Mouse (Mus musculus) hindbrain, postnatal 0 days (tissue): ENCODE measurements at regions not wholly inside any gene's neighbourhood (a gene's known extent, or its start where the extent isn't known, plus 50 kb on each side); places are given as distances from the start of the nearest gene placed in this dataset.

Experiments
- ATAC-seq: fragments of 200-750 bp; cut with Nextera tagmentation; 2 replicates; pipeline ENCODE4 v1.8.0; 2017; ENCODE audit warnings: mild to moderate bottlenecking, moderate TSS enrichment, moderate library complexity
- DNase-seq: peaks from one replicate; pipeline ENCODE4 v3.0.0-alpha.2; 2015; ENCODE audit warnings: low spot score
- H3K27ac ChIP-seq: fragments of 300-500 bp; sonication (generic); 2 replicates; pipeline ENCODE4 v1.5.1; 2014; ENCODE audit warnings: mild to moderate bottlenecking
- H3K27me3 ChIP-seq: fragments of 300-500 bp; sonication (generic); 2 replicates; pipeline ENCODE4 v1.6.1; 2014; ENCODE audit warnings: low read length, mixed read lengths; ENCODE audit not compliant: insufficient read depth
- H3K36me3 ChIP-seq: fragments of 300-500 bp; sonication (generic); 2 replicates; pipeline ENCODE4 v1.6.1; 2014; ENCODE audit warnings: low read length, mixed read lengths; ENCODE audit not compliant: insufficient read depth
- H3K4me1 ChIP-seq: fragments of 300-500 bp; sonication (generic); 2 replicates; pipeline ENCODE4 v1.6.1; 2014; ENCODE audit warnings: antibody characterized with exemption, low read length, mixed read lengths; ENCODE audit not compliant: insufficient read depth
- H3K4me2 ChIP-seq: fragments of 300-500 bp; sonication (generic); 2 replicates; pipeline ENCODE4 v1.6.1; 2014; ENCODE audit warnings: low read depth, mild to moderate bottlenecking, low read length, moderate library complexity, mixed read lengths
- H3K4me3 ChIP-seq: fragments of 300-500 bp; sonication (generic); 2 replicates; pipeline ENCODE4 v1.5.1; 2014; ENCODE audit warnings: low read length
- H3K9ac ChIP-seq: fragments of 300-500 bp; sonication (generic); replicated peaks from 2 replicates; pipeline ENCODE4 v1.6.1; 2014; ENCODE audit warnings: mild to moderate bottlenecking, low read length, moderate library complexity, mixed read lengths
- H3K9me3 ChIP-seq: fragments of 300-500 bp; sonication (generic); 2 replicates; pipeline ENCODE4 v1.6.1; 2016; ENCODE audit warnings: low read length, mixed read lengths
- CTCF ChIP-seq: IDR thresholded peaks from 2 replicates; pipeline ENCODE4 v1.5.1; 2016; ENCODE audit warnings: antibody characterized with exemption, control low read depth, low read depth
- WGBS: fragments of 180-500 bp; shearing (Covaris S2); extraction: QIAGEN DNeasy Blood & Tissue Kit; methylation state at CpG from one replicate; pipeline ENCODE4 v1.1.7; 2014; 5-methylcytosine and 5-hydroxymethylcytosine counted together

DNA sequence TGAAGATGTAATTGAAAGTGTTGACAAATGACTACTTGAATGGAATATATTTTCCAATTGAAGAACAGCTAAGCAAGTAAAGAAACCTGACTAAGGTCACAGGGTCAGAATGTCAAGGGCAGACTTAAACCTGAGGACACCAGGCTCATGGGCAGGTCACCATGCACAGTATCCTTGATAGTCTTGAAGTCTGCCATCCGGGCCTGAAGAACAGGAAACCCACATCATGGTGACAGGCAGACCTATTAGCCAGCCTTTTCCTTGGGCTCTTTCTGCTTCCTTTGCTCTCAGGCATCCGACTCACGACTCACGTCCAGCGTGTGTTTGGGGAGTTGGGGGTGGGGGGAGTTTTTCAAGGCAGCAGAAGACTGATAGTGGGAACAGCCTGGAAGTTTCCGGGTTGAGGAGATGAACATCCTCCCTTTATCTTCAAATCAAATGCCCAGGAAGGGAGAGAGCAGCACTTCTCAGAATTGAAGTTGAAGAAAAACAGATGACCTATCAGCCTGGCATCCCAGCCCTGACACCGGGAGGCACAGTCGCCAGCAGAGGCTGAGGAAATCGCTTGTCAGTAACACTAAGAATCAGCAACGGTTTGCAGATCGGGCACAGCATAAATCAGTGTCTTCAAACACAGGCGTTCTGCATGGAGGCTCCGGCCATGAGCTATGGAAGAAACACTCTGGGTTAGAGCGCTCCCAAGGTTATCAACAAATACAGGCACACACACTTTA is 163.5 kb downstream of the Opa1 start:
- no peak overlapping the region for H3K9ac ChIP-seq
- ATAC-seq: no peak
- no peak overlapping the region for H3K4me3 ChIP-seq
- no peak for TF ChIP-seq CTCF
- H3K4me1 ChIP-seq: no peaks in the 10 kb centered on the region
- H3K27me3 ChIP-seq: no peaks in the 10 kb centered on the region
- WGBS: 57% methylated on average over 14 of the region's 14 CpGs
- H3K9me3 ChIP-seq: no peaks in the 10 kb centered on the region
- H3K36me3 ChIP-seq: no peaks in the 10 kb centered on the region
- no peak for DNase-seq
- H3K4me2 ChIP-seq: no peak overlapping the region
- no peak overlapping the region for H3K27ac ChIP-seq

DNA sequence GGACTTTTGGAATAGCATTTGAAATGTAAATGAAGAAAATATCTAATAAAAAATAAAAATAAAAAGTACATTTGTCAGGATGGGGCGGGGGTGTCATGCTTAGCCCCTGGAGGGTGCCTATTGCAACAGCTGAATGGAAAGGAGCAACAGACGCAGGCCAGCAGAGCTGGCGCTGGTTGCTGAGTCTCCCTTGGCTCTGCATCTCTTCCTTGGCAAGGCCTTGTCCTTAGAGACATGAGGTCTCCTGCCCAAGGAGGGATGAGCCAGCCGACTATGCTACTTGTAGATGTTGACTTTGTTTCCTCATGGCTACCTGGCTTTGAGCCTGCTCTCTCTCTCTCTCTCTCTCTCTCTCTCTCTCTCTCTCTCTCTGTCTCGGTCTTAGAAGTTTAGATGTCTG is 166.4 kb downstream of the Opa1 start:
- Histone ChIP-seq H3K4me1 (no peaks in the 10 kb centered on the region), H3K36me3 (no peaks in the 10 kb centered on the region), H3K9ac (no peak overlapping the region), H3K4me2 (no peak overlapping the region), H3K27ac (no peak overlapping the region), H3K27me3 (no peaks in the 10 kb centered on the region), H3K4me3 (no peak overlapping the region), H3K9me3 (no peaks in the 10 kb centered on the region)
- peak; percentile 40 for DNase-seq
- WGBS: 70% methylated on average over 5 of the region's 5 CpGs
- no peak for ATAC-seq
- no peak for TF ChIP-seq CTCF

DNA sequence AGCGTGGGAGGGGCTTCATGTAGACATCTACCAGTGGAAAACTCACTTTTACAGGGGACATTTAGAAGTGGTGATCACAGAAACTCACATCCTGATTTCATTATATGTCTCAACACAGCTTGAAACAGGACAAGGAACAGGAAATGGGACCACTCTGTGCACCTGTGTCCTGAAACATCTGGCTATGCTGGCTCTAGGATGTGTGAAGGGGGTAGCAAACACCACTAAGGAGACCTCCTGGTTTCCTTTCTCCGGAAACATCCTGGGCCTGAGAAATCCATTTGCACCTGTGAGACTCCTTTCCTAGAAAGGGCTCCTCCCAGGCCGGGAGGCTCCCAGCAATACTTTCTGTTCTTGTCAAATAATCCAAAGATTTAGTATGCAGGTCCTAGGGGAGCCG is 167.1 kb downstream of the Opa1 start:
- Histone ChIP-seq H3K4me3 (no peak overlapping the region), H3K4me2 (no peak overlapping the region), H3K4me1 (no peaks in the 10 kb centered on the region), H3K36me3 (no peaks in the 10 kb centered on the region), H3K27ac (no peak overlapping the region), H3K9ac (no peak overlapping the region), H3K9me3 (no peaks in the 10 kb centered on the region), H3K27me3 (no peaks in the 10 kb centered on the region)
- DNase-seq (no peak), ATAC-seq (no peak)
- TF ChIP-seq CTCF: no peak
- 87% methylated on average over 4 of the region's 4 CpGs for WGBS

DNA sequence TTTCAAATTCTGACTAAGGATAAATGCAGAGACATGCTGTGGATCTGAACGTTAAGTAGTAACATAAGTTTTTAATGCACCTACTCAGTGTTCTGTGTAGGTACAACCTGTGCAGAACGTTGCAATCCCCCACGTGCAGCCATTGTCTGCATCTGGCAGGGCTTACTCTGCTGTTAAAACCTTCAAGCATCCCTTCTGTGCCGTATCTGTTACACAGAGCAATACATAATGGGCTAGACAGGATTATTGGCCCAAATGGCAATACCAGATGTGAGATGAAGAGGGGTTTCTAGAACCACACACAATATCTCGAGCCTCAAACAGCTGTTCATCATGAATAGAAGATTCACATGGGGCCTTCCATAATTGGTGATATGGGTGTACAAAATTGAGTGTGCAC is 170.0 kb downstream of the Opa1 start:
- H3K4me3 ChIP-seq: no peak overlapping the region
- DNase-seq: no peak
- WGBS: 73% methylated on average over 5 of the region's 5 CpGs
- no peak overlapping the region for H3K9ac ChIP-seq
- no peak for ATAC-seq
- H3K27ac ChIP-seq: no peak overlapping the region
- H3K9me3 ChIP-seq: no peaks in the 10 kb centered on the region
- no peak overlapping the region for H3K4me2 ChIP-seq
- no peaks in the 10 kb centered on the region for H3K4me1 ChIP-seq
- H3K27me3 ChIP-seq: no peaks in the 10 kb centered on the region
- no peak for TF ChIP-seq CTCF
- no peaks in the 10 kb centered on the region for H3K36me3 ChIP-seq

DNA sequence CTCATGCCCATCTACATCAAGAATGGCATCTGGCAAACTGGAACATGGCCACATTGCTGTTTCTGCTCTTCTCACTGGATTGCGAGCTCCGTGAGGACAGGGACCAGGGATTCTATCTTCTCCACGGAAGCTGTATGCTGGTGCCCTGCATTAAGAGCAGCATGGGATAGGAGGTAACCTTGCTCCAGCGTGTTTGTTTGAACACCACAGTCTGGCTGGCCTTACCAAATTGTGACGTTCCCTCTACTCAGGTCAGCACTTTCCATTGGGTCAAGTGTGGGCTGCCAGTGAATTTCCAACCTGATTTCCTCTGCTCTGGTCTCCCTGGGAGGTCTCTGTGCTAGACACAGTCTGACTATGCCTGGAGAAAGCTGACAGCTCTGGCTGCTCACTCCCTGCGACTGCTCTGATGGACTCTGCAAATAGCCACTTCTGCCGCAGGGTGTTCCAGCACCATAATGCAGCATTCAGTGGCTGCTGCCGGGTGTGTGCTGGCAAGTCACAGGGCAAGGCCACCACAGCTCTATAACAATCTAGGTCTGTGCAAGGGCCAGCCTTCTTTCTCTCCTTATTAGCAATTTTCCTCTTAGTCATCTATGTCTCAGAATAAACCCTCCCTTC is 175.6 kb downstream of the Opa1 start:
- Histone ChIP-seq H3K27me3 (no peaks in the 10 kb centered on the region), H3K27ac (no peak overlapping the region), H3K36me3 (no peaks in the 10 kb centered on the region), H3K4me3 (no peak overlapping the region), H3K9me3 (no peaks in the 10 kb centered on the region), H3K4me2 (no peak overlapping the region), H3K4me1 (no peaks in the 10 kb centered on the region), H3K9ac (no peak overlapping the region)
- WGBS: 57% methylated on average over 8 of the region's 8 CpGs
- DNase-seq: no peak
- TF ChIP-seq CTCF: 0 out of 2 replicates have a peak, but pooled peaks have one; percentile 4
- no peak for ATAC-seq

DNA sequence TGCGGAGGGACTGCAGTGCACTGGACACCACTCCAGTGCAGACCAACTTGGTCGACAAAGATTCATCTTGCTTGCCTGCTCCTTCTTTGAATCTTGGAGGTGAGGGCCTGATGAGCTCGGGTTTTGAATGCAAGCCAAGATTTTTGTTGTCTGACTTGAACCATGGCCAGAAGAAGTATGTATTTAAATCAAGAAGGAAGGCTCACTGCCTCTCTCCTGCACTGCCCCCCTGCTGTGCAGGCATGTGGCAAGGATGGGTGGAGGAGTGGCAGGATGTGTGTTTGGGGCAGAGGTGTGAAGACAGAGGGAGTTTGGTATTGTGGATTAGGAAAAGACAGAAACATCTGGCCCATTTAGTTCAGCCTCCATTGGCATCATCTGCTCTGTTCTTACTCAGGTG is 179.1 kb downstream of the Opa1 start:
- no peak overlapping the region for H3K9ac ChIP-seq
- TF ChIP-seq CTCF: no peak

DNA sequence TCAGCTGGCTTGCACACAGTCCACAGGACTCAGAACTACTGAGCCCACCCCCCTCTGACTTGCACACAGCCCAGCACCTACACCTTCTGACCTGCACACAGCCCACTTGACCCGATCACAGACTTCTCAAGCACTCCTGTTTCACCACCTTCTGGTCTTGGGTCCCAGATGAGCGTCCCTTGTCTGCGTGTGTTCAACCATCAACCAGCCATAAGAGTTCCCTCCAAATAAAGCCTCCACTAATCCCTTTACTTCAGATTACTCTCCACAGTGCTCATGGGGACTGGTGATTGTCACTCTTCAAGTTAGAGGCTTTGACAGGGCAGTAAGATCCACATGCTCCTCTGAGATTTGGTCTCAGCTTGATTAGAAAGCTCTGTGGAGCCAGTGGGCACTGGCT is 180.3 kb downstream of the Opa1 start:
- H3K9ac ChIP-seq: no peak overlapping the region
- ATAC-seq: no peak
- no peak for TF ChIP-seq CTCF
- no peaks in the 10 kb centered on the region for H3K9me3 ChIP-seq
- WGBS: 86% methylated on average over 3 of the region's 3 CpGs
- DNase-seq: no peak
- H3K27me3 ChIP-seq: no peaks in the 10 kb centered on the region
- no peak overlapping the region for H3K4me3 ChIP-seq
- no peak overlapping the region for H3K27ac ChIP-seq
- H3K4me1 ChIP-seq: no peaks in the 10 kb centered on the region
- H3K4me2 ChIP-seq: no peak overlapping the region
- no peaks in the 10 kb centered on the region for H3K36me3 ChIP-seq

More for the DNA sequence above, 179.1 kb downstream of the Opa1 start:
- H3K9me3 ChIP-seq: no peaks in the 10 kb centered on the region
- H3K27ac ChIP-seq: no peak overlapping the region
- ATAC-seq: no peak
- no peaks in the 10 kb centered on the region for H3K27me3 ChIP-seq
- H3K36me3 ChIP-seq: no peaks in the 10 kb centered on the region
- H3K4me3 ChIP-seq: no peak overlapping the region
- 59% methylated on average over 3 of the region's 3 CpGs for WGBS
- H3K4me2 ChIP-seq: no peak overlapping the region
- no peak for DNase-seq
- H3K4me1 ChIP-seq: no peaks in the 10 kb centered on the region
